Mouse (Mus musculus): ENCODE results near the gene Ipo4. TPM values are rescaled to one million over a fixed set of nuclear protein-coding genes. Genes with fewer than 3 reads are reported as not detected.

Ipo4 gene
- polyA plus RNA-seq, 1 experiment from 2014 or later: 67.1 TPM

DNA sequence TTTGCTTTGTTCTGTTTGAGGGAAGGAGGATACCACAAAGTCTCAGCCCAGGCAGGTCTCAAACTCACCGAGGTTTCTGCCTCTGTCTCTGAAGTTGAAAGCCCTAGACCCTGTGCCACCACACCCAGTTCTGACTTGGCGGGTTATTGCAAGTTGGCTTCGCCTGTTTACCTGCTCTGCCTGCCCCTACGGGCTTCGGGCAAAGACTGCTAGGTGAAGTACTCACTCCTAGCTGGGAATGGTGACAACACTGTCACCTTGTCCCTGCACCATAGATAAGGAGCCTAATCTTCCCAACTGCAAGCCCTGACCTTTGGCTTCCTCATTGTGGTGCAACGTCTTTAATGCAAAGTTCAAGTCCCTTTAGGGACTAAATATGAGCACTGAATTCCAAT is 50.2 kb downstream of the Ipo4 start:
- no peaks in the 10 kb centered on the region for H3K9me3 ChIP-seq
- peak overlapping the region; percentile 78 for H3K4me2 ChIP-seq
- H3K36me3 ChIP-seq: peaks cover 52% of the 10 kb centered on the region
- ATAC-seq (ENCODE audit: extremely low read depth, insufficient number of reproducible peaks, low FRiP score, low TSS enrichment): no peak
- H3K9ac ChIP-seq: peak overlapping the region; percentile 81; the same call in 1 of the 2 replicates
- H3K4me1 ChIP-seq: peaks cover 30% of the 10 kb centered on the region
- H3K27ac ChIP-seq (replicated peaks): peak overlapping the region; percentile 69
- H3K27me3 ChIP-seq (replicated peaks): no peaks in the 10 kb centered on the region
- peak overlapping the region; percentile 61 for H3K4me3 ChIP-seq
- WGBS: 44% methylated on average over 6 of the region's 6 CpGs

DNA sequence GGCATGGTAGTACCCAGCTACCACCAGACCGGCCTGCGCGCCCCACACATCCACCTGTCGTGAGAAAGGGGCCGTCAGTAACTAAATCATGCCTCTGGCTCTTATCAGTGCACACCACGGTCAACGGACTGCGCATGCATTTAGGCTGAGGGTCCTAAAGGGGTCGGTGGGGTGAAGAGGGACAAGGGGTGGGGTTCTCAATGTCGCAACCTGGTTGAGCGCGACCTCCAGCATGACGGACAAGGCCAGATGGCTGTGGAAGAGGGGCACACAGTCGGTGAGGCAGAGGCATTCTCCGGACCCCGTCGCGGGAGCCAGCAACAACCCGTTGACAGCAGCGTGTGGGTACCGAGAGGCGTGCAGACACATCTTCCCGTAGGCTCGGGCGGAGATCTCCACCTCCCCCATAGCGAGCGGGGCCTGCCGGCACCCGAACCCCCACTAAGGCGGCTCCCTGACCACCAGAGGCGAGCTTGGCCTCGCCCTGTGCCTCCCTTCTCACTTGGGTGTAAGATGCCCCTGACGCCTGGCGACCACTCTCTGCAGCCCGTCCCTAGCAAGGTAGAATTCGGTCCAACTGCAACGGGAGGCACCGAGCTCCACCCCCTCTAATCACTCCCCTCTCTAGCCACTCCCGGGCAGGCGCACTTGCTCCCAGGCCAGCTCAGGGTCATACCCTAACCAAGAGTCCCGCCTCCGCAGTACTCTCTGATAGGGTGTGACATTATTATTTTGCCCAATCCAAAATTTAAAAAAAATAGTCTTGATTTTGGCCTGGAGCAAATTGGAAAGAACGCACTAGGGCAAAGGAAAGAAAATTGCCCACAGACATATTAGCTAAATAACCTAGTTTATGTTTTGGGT is 50.8 kb downstream of the Ipo4 start, which contains the start of gene Emc9:
Gene Emc9, minus strand, starts transcription at position 601 of the 864 bp plus-strand sequence.
- H3K4me2 ChIP-seq: peak within 1 kb of the TSS; percentile 78
- H3K27ac ChIP-seq (replicated peaks): peak within 1 kb of the TSS; percentile 69
- H3K27me3 ChIP-seq (replicated peaks): no peaks in the 10 kb centered on the region
- H3K9me3 ChIP-seq: no peaks in the 10 kb centered on the region
- H3K9ac ChIP-seq: peak within 1 kb of the TSS; percentile 81
- peak; percentile 64; the same call in 1 of the 2 replicates for ATAC-seq (ENCODE audit: extremely low read depth, insufficient number of reproducible peaks, low FRiP score, low TSS enrichment)
- H3K4me3 ChIP-seq: peak within 1 kb of the TSS; percentile 61
- H3K36me3 ChIP-seq: peaks cover 59% of the 10 kb centered on the region
- WGBS: 2% methylated on average over 43 of the region's 43 CpGs
- H3K4me1 ChIP-seq: peaks cover 25% of the 10 kb centered on the region

DNA sequence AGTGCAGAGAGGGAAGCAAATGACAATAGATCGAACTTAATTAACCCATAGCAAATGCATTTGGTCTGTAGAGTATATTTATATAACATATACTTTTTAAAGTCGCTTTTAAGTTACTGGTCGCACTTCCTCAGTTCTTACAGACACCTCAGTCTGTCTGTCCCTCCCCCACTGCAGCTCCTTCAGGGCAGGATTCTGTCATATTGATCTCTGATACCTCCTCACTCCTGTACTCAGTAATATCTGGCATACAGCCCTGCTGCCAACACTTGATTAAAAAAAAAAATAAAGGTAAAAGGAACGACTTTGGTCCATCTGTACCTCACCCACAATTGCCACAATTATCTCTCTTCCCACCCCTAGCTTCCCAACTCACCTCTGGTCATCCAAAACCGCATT is 51.5 kb downstream of the Ipo4 start:
- Histone ChIP-seq H3K4me3 (peak overlapping the region; percentile 61), H3K4me2 (peak overlapping the region; percentile 78), H3K27me3 (replicated peaks) (no peaks in the 10 kb centered on the region), H3K27ac (replicated peaks) (peak overlapping the region; percentile 69; the same call in 1 of the 2 replicates), H3K9ac (peak overlapping the region; percentile 81), H3K4me1 (peaks cover 26% of the 10 kb centered on the region), H3K36me3 (peaks cover 61% of the 10 kb centered on the region), H3K9me3 (no peaks in the 10 kb centered on the region)
- ATAC-seq (ENCODE audit: extremely low read depth, insufficient number of reproducible peaks, low FRiP score, low TSS enrichment): no peak
- 38% methylated on average over 5 of the region's 5 CpGs for WGBS

DNA sequence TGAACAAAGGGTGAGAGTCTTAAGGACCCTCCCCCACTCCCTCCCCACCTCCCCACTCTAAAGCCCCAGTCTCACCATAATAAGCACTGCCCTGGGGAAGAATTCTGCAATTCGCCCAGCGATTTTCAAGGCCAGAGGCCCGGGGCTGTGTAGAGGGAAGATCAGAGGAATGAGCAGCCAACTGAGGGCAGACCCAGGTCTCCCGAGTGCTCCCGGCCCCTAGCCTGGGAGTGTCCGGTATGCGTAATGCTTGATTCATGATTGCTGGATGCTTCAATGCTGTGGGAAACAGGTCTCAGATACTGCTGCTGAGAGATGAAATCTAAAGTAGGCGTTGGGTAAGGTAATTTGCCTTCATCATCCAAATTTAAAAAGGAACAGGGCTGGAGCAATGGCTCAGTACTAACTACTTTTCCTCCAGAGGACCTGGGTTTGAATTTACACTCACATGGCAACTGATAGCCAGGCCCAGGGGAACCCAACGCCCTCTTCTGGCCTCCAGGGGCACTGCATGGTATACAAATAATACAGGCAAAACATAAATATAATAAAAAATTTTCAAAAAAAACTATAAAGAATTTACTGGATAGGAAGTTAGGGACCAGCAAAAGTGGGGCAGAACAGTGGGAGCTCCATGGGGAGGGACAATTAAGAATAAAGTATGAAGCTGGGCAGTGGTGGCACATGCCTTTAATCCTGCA is 53.6 kb downstream of the Ipo4 start:
- Histone ChIP-seq H3K4me3 (no peak overlapping the region), H3K36me3 (peaks cover 40% of the 10 kb centered on the region), H3K9ac (no peak overlapping the region), H3K27me3 (replicated peaks) (no peaks in the 10 kb centered on the region), H3K4me1 (peaks cover 38% of the 10 kb centered on the region), H3K27ac (replicated peaks) (no peak overlapping the region), H3K4me2 (no peak overlapping the region), H3K9me3 (no peaks in the 10 kb centered on the region)
- no peak for ATAC-seq (ENCODE audit: extremely low read depth, insufficient number of reproducible peaks, low FRiP score, low TSS enrichment)
- WGBS: 76% methylated on average over 9 of the region's 9 CpGs

DNA sequence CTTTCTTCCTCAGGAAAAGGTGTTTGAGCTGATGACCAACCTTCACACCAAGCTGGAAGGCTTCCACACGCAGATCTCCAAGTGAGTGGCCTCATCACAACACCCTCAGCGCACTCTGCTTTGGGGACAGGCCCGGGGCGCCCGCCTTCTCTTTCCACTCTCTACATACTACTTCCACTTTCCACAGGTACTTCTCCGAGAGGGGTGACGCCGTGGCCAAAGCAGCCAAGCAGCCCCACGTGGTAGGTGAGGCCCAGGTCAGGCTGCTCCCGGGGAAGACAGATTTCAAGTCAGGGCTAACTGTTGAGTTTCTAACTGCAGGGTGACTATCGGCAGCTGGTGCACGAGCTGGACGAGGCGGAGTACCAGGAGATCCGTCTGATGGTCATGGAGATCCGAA is 55.0 kb downstream of the Ipo4 start:
- H3K27ac ChIP-seq (replicated peaks): no peak overlapping the region
- ATAC-seq (ENCODE audit: extremely low read depth, insufficient number of reproducible peaks, low FRiP score, low TSS enrichment): no peak
- H3K27me3 ChIP-seq (replicated peaks): no peaks in the 10 kb centered on the region
- H3K9me3 ChIP-seq: no peaks in the 10 kb centered on the region
- H3K9ac ChIP-seq: no peak overlapping the region
- WGBS: 87% methylated on average over 16 of the region's 16 CpGs
- peaks cover 45% of the 10 kb centered on the region for H3K4me1 ChIP-seq
- H3K4me3 ChIP-seq: no peak overlapping the region
- H3K4me2 ChIP-seq: no peak overlapping the region
- H3K36me3 ChIP-seq: peaks cover 34% of the 10 kb centered on the region

DNA sequence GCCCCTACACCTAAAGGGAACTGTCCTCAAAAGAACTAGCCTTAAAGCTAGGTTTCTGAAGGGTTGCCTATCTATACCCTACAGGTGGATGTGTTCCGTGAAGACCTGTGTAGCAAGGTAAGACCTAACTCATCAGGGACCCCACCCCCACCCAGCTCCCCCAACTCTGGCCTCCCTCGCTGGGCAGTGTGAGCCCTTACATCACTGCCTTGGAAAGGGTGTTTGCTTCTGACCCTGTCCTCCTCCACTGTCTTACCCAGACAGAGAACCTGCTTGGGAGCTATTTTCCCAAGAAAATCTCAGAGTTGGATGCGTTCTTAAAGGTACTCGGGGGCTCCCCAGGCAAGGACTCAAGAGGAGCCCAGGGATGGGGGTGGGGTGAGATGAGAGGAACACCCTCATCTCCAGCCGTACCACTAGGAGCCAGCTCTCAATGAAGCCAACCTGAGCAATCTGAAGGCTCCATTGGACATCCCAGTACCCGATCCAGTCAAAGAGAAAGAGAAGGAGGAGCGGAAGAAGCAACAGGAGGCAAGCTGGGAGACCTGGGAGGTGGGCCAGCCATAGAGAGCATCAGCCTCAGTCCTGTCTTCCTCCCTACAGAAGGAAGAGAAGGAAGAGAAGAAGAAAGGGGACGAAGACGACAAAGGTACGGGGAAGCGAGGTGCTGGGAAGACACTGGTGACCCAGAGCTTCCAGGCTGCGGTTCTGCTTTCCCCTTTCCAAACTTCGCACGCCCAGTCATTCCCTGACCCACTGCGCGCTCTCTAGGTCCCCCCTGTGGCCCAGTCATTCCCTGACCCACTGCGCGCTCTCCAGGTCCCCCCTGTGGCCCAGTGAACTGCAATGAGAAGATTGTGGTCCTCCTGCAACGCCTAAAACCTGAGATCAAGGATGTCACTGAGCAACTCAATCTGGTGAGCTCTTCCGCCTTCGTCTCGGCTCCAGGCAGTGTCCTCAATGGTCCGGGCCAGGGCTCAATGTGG is 56.0 kb downstream of the Ipo4 start:
- 85% methylated on average over 23 of the region's 23 CpGs for WGBS
- Histone ChIP-seq H3K27me3 (replicated peaks) (no peaks in the 10 kb centered on the region), H3K9ac (no peak overlapping the region), H3K4me2 (peak overlapping the region; percentile 86), H3K4me3 (peak overlapping the region; percentile 83; the same call in 1 of the 2 replicates), H3K9me3 (no peaks in the 10 kb centered on the region), H3K27ac (replicated peaks) (no peak overlapping the region), H3K4me1 (peaks cover 48% of the 10 kb centered on the region), H3K36me3 (peaks cover 34% of the 10 kb centered on the region)
- ATAC-seq (ENCODE audit: extremely low read depth, insufficient number of reproducible peaks, low FRiP score, low TSS enrichment): no peak

DNA sequence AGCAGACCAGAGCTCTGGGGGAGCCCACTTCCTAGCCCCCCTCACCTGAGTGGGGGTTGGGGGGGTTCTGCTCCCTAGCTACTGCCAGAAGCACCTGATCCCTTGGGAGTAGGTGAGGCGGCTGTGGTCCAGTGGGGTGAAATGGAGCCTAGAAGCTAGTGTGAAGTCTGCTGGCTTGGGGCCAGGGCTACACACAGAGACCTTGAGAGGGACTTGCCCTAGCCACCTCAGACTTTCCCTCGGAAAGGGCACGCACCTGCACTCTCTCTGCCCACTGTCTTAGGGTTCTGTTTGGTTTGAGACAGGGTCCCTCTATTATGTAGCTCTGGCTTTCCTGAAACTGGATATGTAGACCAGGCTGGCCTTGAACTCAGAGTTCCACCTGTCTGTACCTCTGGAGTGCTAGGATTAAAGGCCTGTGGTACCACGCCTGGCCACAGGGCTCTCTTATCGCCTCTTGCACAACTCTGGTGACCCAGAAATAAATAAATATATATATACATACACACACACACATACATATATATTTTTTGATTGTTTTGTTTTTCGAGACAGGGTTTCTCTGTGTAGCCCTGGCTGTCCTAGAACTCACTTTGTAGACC is 57.0 kb downstream of the Ipo4 start:
- WGBS: 18% methylated on average over 6 of the region's 6 CpGs
- peak overlapping the region; percentile 86 for H3K4me2 ChIP-seq
- 0 out of 2 replicates have a peak, but pooled peaks have one; percentile 1 for ATAC-seq (ENCODE audit: extremely low read depth, insufficient number of reproducible peaks, low FRiP score, low TSS enrichment)
- peaks cover 34% of the 10 kb centered on the region for H3K36me3 ChIP-seq
- peaks cover 50% of the 10 kb centered on the region for H3K4me1 ChIP-seq
- H3K4me3 ChIP-seq: peak overlapping the region; percentile 83
- no peaks in the 10 kb centered on the region for H3K9me3 ChIP-seq
- H3K27me3 ChIP-seq (replicated peaks): no peaks in the 10 kb centered on the region
- H3K9ac ChIP-seq: peak overlapping the region; percentile 94
- peak overlapping the region; percentile 87 for H3K27ac ChIP-seq (replicated peaks)

DNA sequence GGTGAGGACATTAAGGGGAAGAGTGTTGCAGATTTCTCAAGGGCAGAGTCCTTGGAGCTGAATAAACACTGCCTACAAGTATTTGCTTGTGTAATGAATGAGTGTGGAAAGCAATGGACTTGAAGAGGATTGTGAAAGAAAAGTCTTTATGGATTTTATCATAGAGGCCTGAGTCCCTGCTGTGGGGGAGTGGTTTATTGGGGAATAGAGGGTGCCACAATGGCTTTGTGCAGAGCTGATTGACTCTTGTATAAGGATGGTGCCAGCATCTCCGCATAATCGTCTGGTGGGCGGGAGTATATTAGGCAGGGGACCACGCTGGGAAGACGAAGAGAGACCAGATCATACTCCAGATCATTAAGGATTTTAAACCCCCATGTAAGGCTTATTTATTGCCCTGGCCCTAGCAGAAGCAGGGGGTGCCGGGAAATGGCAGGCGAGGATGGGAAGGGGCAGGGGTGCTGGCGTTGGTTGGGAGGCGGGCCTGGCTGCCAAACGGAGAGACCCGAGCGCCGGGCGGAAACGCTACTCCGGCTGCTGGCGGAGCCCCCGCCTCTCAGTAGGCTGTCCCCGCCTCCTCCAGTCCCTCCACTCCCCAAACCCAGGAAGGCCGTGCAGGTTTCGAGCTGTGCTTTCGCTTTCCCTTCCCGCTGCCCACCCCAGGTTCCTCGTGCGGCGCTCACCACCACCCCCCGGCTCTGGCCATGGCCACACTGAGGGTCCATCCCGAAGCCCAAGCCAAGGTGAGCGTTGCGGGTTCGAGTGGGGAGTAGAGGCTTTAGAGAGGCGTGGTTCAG is 57.7 kb downstream of the Ipo4 start, which contains the start of gene Psme1:
Gene Psme1, plus strand, starts transcription at position 253 of the 797 bp plus-strand sequence.
- Histone ChIP-seq H3K27me3 (replicated peaks) (no peaks in the 10 kb centered on the region), H3K4me2 (peak within 1 kb of the TSS; percentile 86), H3K27ac (replicated peaks) (peak within 1 kb of the TSS; percentile 98), H3K4me1 (peaks cover 50% of the 10 kb centered on the region), H3K9ac (peak within 1 kb of the TSS; percentile 94), H3K36me3 (peaks cover 29% of the 10 kb centered on the region), H3K9me3 (no peaks in the 10 kb centered on the region), H3K4me3 (peak within 1 kb of the TSS; percentile 83)
- 1% methylated on average over 31 of the region's 32 CpGs for WGBS
- ATAC-seq (ENCODE audit: extremely low read depth, insufficient number of reproducible peaks, low FRiP score, low TSS enrichment): peak; percentile 45

DNA sequence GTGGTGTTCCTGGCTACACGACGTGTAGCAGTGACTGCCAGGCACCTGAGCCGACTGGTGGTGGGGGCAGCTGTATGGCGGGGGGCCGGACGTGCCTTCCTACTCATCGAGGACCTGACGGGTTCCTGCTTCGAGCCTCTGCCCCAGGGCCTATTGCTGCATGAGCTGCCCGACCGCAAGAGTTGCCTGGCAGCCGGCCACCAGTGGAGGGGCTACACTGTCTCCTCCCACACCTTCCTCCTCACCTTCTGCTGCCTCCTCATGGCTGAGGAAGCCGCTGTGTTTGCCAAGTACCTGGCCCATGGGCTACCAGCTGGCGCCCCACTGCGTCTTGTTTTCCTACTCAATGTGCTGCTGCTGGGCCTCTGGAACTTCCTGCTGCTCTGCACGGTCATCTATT is 59.4 kb downstream of the Ipo4 start:
- peak overlapping the region; percentile 98 for H3K27ac ChIP-seq (replicated peaks)
- H3K4me2 ChIP-seq: peak overlapping the region; percentile 72
- H3K36me3 ChIP-seq: peaks cover 19% of the 10 kb centered on the region
- ATAC-seq (ENCODE audit: extremely low read depth, insufficient number of reproducible peaks, low FRiP score, low TSS enrichment): no peak
- H3K4me1 ChIP-seq: peaks cover 54% of the 10 kb centered on the region
- peak overlapping the region; percentile 53 for H3K4me3 ChIP-seq
- 46% methylated on average over 16 of the region's 16 CpGs for WGBS
- H3K9me3 ChIP-seq: no peaks in the 10 kb centered on the region
- no peaks in the 10 kb centered on the region for H3K27me3 ChIP-seq (replicated peaks)
- peak overlapping the region; percentile 84 for H3K9ac ChIP-seq

DNA sequence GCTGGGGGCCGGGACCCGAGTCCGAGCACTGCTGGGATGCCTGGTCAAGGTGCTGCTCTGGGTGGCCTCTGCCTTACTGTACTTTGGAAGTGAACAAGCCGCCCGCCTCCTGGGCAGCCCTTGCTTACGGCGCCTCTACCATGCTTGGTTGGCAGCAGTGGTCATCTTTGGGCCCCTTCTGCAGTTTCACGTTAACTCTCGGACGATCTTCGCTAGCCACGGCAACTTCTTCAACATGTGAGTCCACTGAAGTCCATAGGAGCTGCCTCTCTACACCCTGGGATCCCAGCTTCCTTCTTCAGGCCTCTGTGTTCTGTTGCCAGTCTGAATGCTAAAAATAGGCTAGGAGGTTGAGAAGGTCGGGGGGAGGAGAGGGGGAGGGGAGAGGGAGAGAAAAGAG is 60.0 kb downstream of the Ipo4 start:
- Histone ChIP-seq H3K27ac (replicated peaks) (peak overlapping the region; percentile 98), H3K4me3 (peak overlapping the region; percentile 53), H3K4me1 (peaks cover 58% of the 10 kb centered on the region), H3K36me3 (peaks cover 14% of the 10 kb centered on the region), H3K9me3 (no peaks in the 10 kb centered on the region), H3K4me2 (peak overlapping the region; percentile 72), H3K27me3 (replicated peaks) (no peaks in the 10 kb centered on the region), H3K9ac (peak overlapping the region; percentile 84)
- ATAC-seq (ENCODE audit: extremely low read depth, insufficient number of reproducible peaks, low FRiP score, low TSS enrichment): no peak
- 31% methylated on average over 13 of the region's 13 CpGs for WGBS
